Mouse (Mus musculus): ENCODE data around the gene Slc9a9. TPM values are rescaled to one million over a fixed set of nuclear protein-coding genes. Genes with fewer than 3 reads are reported as not detected.

The Slc9a9 gene
- polyA plus RNA-seq, 1 experiment from 2014 or later, result 8.5 TPM

DNA sequence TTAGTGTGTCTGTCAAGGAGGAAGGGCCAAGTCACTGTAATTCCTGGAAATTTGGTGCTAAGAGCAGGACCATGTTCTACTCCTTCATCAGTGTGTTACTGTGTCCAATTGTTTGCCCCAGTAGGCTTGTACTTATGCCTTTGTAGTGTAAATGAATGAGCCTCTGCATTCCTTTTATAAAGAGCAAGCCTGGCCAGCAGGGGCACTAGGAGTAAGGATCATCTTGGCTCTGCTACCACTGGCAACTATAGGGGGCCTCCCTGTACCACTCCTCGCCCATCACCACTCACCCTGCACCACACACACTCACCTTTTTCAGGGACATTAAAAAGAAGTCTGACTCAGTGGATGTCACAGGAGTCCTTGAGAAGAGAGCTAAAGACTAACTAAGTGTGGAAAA, 306.5 kb downstream of the Slc9a9 start:
- WGBS, result 82% methylated on average over 1 of the region's 1 CpGs
- H3K4me2 ChIP-seq (ENCODE audit: low read depth, low read length), result no peak overlapping the region
- H3K4me1 ChIP-seq (ENCODE audit: control insufficient read depth, insufficient read depth, low read length), result no peaks in the 10 kb centered on the region
- no peak overlapping the region for H3K4me3 ChIP-seq (ENCODE audit: low read depth, low read length)
- H3K36me3 ChIP-seq (ENCODE audit: control insufficient read depth, insufficient read depth, low read length), result no peaks in the 10 kb centered on the region
- H3K27ac ChIP-seq (ENCODE audit: low read depth, low read length), result no peak overlapping the region
- H3K9ac ChIP-seq (replicated peaks; ENCODE audit: low read depth, low read length), result no peak overlapping the region
- no peaks in the 10 kb centered on the region for H3K9me3 ChIP-seq (ENCODE audit: control insufficient read depth, low read length)
- H3K27me3 ChIP-seq (ENCODE audit: control insufficient read depth, insufficient read depth, low read length), result no peaks in the 10 kb centered on the region
- no peak for ATAC-seq (ENCODE audit: low read depth)

DNA sequence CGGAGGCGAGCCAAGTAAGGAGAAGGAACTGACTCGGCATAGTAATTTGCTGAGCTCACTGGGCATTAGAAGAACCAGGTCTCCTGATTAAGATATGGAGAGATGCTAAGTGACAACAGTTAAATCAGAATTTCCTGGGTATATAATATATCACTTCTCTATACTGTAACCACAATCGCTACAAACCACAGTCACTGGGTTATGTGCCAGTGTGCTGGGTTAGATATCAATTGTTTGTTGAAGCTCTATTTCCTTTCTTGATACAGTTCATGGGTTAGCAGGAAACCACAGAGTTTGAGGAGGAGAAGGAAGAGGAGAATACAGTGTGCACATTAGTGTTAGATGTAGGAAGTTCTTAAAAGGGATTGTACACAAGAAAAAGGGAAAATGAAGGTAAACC, 323.9 kb downstream of the Slc9a9 start:
- ATAC-seq (ENCODE audit: low read depth), result no peak
- H3K27me3 ChIP-seq (ENCODE audit: control insufficient read depth, insufficient read depth, low read length), result no peaks in the 10 kb centered on the region
- H3K36me3 ChIP-seq (ENCODE audit: control insufficient read depth, insufficient read depth, low read length), result no peaks in the 10 kb centered on the region
- no peak overlapping the region for H3K9ac ChIP-seq (replicated peaks; ENCODE audit: low read depth, low read length)
- H3K4me3 ChIP-seq (ENCODE audit: low read depth, low read length), result no peak overlapping the region
- 89% methylated on average over 4 of the region's 4 CpGs for WGBS
- no peaks in the 10 kb centered on the region for H3K9me3 ChIP-seq (ENCODE audit: control insufficient read depth, low read length)
- H3K4me2 ChIP-seq (ENCODE audit: low read depth, low read length), result no peak overlapping the region
- H3K4me1 ChIP-seq (ENCODE audit: control insufficient read depth, insufficient read depth, low read length), result no peaks in the 10 kb centered on the region
- no peak overlapping the region for H3K27ac ChIP-seq (ENCODE audit: low read depth, low read length)

- 94% methylated on average over 12 of the region's 12 CpGs for WGBS
- no peaks in the 10 kb centered on the region for H3K9me3 ChIP-seq (ENCODE audit: control insufficient read depth, low read length)
- H3K4me2 ChIP-seq (ENCODE audit: low read depth, low read length), result no peak overlapping the region
- no peaks in the 10 kb centered on the region for H3K36me3 ChIP-seq (ENCODE audit: control insufficient read depth, insufficient read depth, low read length)
- H3K4me3 ChIP-seq (ENCODE audit: low read depth, low read length), result no peak overlapping the region
- ATAC-seq (ENCODE audit: low read depth), result no peak
- H3K27ac ChIP-seq (ENCODE audit: low read depth, low read length), result no peak overlapping the region
- no peaks in the 10 kb centered on the region for H3K27me3 ChIP-seq (ENCODE audit: control insufficient read depth, insufficient read depth, low read length)
- H3K4me1 ChIP-seq (ENCODE audit: control insufficient read depth, insufficient read depth, low read length), result no peaks in the 10 kb centered on the region
- H3K9ac ChIP-seq (replicated peaks; ENCODE audit: low read depth, low read length), result no peak overlapping the region
Observed at GRCm38 (mm10) chr9:95020136-95020706, 350.5 kb downstream of the Slc9a9 start.

- H3K9me3 ChIP-seq (ENCODE audit: control insufficient read depth, low read length), result no peaks in the 10 kb centered on the region
- no peaks in the 10 kb centered on the region for H3K27me3 ChIP-seq (ENCODE audit: control insufficient read depth, insufficient read depth, low read length)
- no peak overlapping the region for H3K4me3 ChIP-seq (ENCODE audit: low read depth, low read length)
- no peak overlapping the region for H3K27ac ChIP-seq (ENCODE audit: low read depth, low read length)
- H3K9ac ChIP-seq (replicated peaks; ENCODE audit: low read depth, low read length), result no peak overlapping the region
- no peak for ATAC-seq (ENCODE audit: low read depth)
- no peaks in the 10 kb centered on the region for H3K4me1 ChIP-seq (ENCODE audit: control insufficient read depth, insufficient read depth, low read length)
- WGBS, result 83% methylated on average over 3 of the region's 3 CpGs
- no peaks in the 10 kb centered on the region for H3K36me3 ChIP-seq (ENCODE audit: control insufficient read depth, insufficient read depth, low read length)
- no peak overlapping the region for H3K4me2 ChIP-seq (ENCODE audit: low read depth, low read length)
Observed at GRCm38 (mm10) chr9:95034140-95034970, 364.6 kb downstream of the Slc9a9 start.

DNA sequence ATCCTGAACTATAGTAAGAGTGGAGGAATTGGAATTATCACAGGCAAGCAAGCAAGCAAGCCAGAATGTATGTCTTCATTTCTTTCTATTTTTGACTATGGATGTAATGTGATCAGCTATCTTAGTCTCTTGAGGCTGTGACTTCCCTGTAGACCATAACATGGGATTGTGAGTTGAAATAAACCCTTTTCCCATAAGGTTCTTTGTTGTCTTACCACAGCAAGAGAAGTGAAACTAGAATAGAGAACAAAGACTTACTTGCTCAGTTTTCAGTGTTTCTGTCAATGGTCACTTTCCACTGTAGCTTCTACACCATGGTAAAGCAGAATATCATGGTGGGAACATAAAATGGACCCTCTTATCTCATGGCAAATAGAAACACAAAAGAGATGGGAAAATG, 366.5 kb downstream of the Slc9a9 start:
- no peaks in the 10 kb centered on the region for H3K9me3 ChIP-seq (ENCODE audit: control insufficient read depth, low read length)
- H3K4me1 ChIP-seq (ENCODE audit: control insufficient read depth, insufficient read depth, low read length), result no peaks in the 10 kb centered on the region
- no peak overlapping the region for H3K4me2 ChIP-seq (ENCODE audit: low read depth, low read length)
- H3K36me3 ChIP-seq (ENCODE audit: control insufficient read depth, insufficient read depth, low read length), result no peaks in the 10 kb centered on the region
- no peak overlapping the region for H3K9ac ChIP-seq (replicated peaks; ENCODE audit: low read depth, low read length)
- no peak overlapping the region for H3K27ac ChIP-seq (ENCODE audit: low read depth, low read length)
- ATAC-seq (ENCODE audit: low read depth), result no peak
- H3K4me3 ChIP-seq (ENCODE audit: low read depth, low read length), result no peak overlapping the region
- H3K27me3 ChIP-seq (ENCODE audit: control insufficient read depth, insufficient read depth, low read length), result no peaks in the 10 kb centered on the region

DNA sequence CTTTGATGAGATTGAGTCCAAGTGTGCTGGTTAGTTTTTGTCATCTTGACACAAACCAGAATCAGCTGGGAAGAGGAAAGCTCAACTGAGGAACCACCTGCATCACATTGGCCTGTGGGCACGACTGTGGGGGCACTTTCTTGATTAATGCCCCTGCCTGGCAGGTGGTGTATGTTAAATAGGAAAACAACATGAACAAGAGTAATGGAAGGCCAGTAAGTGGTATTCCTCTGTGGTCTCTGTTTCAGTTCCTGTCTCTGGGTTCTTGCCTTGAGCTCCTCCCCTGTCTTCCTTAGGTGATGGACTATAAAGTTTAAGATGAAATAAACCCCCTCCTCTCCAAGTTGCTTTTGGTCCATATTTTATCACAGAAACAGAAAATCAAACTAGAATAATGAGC, 372.7 kb downstream of the Slc9a9 start:
- Histone ChIP-seq H3K4me1 (ENCODE audit: control insufficient read depth, insufficient read depth, low read length) (no peaks in the 10 kb centered on the region), H3K9ac (replicated peaks; ENCODE audit: low read depth, low read length) (no peak overlapping the region), H3K27ac (ENCODE audit: low read depth, low read length) (no peak overlapping the region), H3K9me3 (ENCODE audit: control insufficient read depth, low read length) (no peaks in the 10 kb centered on the region), H3K27me3 (ENCODE audit: control insufficient read depth, insufficient read depth, low read length) (no peaks in the 10 kb centered on the region), H3K4me3 (ENCODE audit: low read depth, low read length) (no peak overlapping the region), H3K36me3 (ENCODE audit: control insufficient read depth, insufficient read depth, low read length) (no peaks in the 10 kb centered on the region), H3K4me2 (ENCODE audit: low read depth, low read length) (no peak overlapping the region)
- no peak for ATAC-seq (ENCODE audit: low read depth)
- 52% methylated on average over 1 of the region's 1 CpGs for WGBS

DNA sequence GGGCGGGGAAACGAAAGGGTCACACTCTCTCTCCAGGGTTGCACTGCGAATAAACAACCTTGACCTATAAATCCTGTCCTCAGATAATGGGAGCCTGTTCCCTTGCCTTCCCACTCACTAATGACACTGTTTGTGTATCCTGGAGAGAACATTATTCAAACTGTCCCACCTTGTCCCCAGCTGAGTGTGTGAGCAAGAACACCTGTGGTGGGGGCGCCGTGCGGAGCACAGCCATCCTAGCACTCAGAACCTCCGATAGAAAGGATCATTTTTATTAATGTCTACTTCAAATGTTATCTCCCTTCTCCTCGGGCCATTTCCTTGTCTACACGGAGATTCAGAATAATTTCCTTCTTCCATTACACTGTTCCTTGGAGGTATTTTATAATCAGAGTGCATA, 382.5 kb downstream of the Slc9a9 start:
- H3K4me1 ChIP-seq (ENCODE audit: control insufficient read depth, insufficient read depth, low read length), result no peaks in the 10 kb centered on the region
- no peaks in the 10 kb centered on the region for H3K27me3 ChIP-seq (ENCODE audit: control insufficient read depth, insufficient read depth, low read length)
- WGBS, result 61% methylated on average over 9 of the region's 9 CpGs
- H3K9ac ChIP-seq (replicated peaks; ENCODE audit: low read depth, low read length), result no peak overlapping the region
- no peaks in the 10 kb centered on the region for H3K9me3 ChIP-seq (ENCODE audit: control insufficient read depth, low read length)
- H3K27ac ChIP-seq (ENCODE audit: low read depth, low read length), result no peak overlapping the region
- no peaks in the 10 kb centered on the region for H3K36me3 ChIP-seq (ENCODE audit: control insufficient read depth, insufficient read depth, low read length)
- H3K4me2 ChIP-seq (ENCODE audit: low read depth, low read length), result no peak overlapping the region
- no peak for ATAC-seq (ENCODE audit: low read depth)
- no peak overlapping the region for H3K4me3 ChIP-seq (ENCODE audit: low read depth, low read length)

- no peaks in the 10 kb centered on the region for H3K4me1 ChIP-seq (ENCODE audit: control insufficient read depth, insufficient read depth, low read length)
- H3K4me2 ChIP-seq (ENCODE audit: low read depth, low read length), result no peak overlapping the region
- H3K27ac ChIP-seq (ENCODE audit: low read depth, low read length), result no peak overlapping the region
- H3K36me3 ChIP-seq (ENCODE audit: control insufficient read depth, insufficient read depth, low read length), result no peaks in the 10 kb centered on the region
- no peak overlapping the region for H3K4me3 ChIP-seq (ENCODE audit: low read depth, low read length)
- WGBS, result 86% methylated on average over 5 of the region's 5 CpGs
- ATAC-seq (ENCODE audit: low read depth), result no peak
- H3K9ac ChIP-seq (replicated peaks; ENCODE audit: low read depth, low read length), result no peak overlapping the region
- H3K9me3 ChIP-seq (ENCODE audit: control insufficient read depth, low read length), result no peaks in the 10 kb centered on the region
- no peaks in the 10 kb centered on the region for H3K27me3 ChIP-seq (ENCODE audit: control insufficient read depth, insufficient read depth, low read length)
Observed at GRCm38 (mm10) chr9:95053183-95053582, 383.5 kb downstream of the Slc9a9 start.

DNA sequence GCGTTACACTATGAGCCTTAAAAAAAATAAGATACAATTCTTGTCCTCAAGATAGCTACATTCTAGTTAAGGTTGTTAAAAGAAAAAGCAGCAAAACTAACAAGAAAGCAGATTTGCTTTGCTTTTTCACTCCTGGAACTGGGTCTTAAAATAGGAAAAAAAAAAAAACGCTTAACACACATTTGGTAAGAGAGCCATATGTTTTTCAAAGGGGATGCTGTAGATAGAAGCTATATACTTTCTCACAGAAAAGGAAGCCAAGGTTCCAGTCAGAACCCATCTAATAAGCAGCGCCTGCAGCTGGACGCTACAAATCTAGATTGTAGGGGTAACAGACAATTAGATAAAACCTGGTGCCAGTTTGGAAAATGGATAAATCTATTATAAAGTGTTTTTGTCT, 386.1 kb downstream of the Slc9a9 start:
- ATAC-seq (ENCODE audit: low read depth), result no peak
- no peaks in the 10 kb centered on the region for H3K36me3 ChIP-seq (ENCODE audit: control insufficient read depth, insufficient read depth, low read length)
- 89% methylated on average over 4 of the region's 4 CpGs for WGBS
- no peak overlapping the region for H3K4me3 ChIP-seq (ENCODE audit: low read depth, low read length)
- H3K9ac ChIP-seq (replicated peaks; ENCODE audit: low read depth, low read length), result no peak overlapping the region
- no peaks in the 10 kb centered on the region for H3K9me3 ChIP-seq (ENCODE audit: control insufficient read depth, low read length)
- H3K4me1 ChIP-seq (ENCODE audit: control insufficient read depth, insufficient read depth, low read length), result no peaks in the 10 kb centered on the region
- H3K27ac ChIP-seq (ENCODE audit: low read depth, low read length), result no peak overlapping the region
- H3K27me3 ChIP-seq (ENCODE audit: control insufficient read depth, insufficient read depth, low read length), result no peaks in the 10 kb centered on the region
- no peak overlapping the region for H3K4me2 ChIP-seq (ENCODE audit: low read depth, low read length)
